Mouse (Mus musculus) heart, postnatal 4 days (tissue): ENCODE data around the gene 4930595D18Rik. TPM values are rescaled to one million over a fixed set of nuclear protein-coding genes. Genes with fewer than 3 reads are reported as not detected.
A peak's percentile ranks its signal among the peaks of the same experiment; 100 is the strongest.

Experiments
- DNase-seq: peaks from one replicate; pipeline ENCODE4 v3.0.0; 2021
- total RNA-seq, 2 experiments: library from RNA; stranded (reverse); gene quantifications; 2 replicates each; pipeline ENCODE4 v1.2.3; 2021

The 4930595D18Rik gene
- not detected for total RNA-seq

DNA sequence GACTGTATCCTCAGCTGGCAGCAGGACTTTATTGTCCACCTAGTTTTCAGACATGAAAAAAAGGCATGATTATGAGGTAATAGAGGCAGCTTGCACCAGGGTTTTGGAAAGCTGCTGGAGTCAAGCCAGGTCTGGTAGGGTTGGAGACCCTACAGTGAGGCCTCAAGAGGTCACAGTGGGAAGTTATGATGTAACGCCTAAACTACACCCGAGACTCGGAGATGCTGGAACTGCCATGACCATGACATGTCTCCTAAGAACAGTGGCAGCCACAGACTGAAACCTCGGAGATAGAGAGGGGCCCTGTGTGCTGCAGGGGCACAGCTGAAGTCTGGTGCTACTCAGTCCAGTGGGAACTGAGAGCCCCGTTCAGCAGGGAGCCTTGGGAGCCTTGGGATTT lies at the start of gene 4930595D18Rik:
Gene 4930595D18Rik (minus strand): TSS at position 16 of the 400 bp plus-strand sequence.
- DNase-seq, result no peak

DNA sequence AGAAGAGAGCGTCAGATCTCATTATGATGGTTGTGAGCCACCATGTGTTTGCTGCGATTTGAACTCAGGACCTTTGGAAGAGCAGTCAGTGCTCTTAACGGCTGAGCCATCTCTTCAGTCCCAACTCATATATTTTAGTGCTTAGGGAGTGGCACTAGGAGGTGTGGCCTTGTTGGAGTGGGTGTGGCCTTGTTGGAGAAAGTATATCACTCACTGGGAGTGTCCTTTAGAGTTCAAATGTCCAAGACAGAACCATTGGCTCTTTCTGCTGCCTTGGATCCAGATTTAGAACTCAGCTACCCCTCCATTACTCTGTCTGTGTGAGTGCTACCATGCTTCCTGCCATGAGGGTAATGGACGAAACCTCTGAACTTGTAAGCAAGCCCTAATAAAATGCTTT lies 49.5 kb upstream of the 4930595D18Rik start:
- no peak for DNase-seq

- no peak for DNase-seq
These were observed 46.5 kb upstream of the 4930595D18Rik start for GRCm38 (mm10) chr12:111230793-111231192.

DNA sequence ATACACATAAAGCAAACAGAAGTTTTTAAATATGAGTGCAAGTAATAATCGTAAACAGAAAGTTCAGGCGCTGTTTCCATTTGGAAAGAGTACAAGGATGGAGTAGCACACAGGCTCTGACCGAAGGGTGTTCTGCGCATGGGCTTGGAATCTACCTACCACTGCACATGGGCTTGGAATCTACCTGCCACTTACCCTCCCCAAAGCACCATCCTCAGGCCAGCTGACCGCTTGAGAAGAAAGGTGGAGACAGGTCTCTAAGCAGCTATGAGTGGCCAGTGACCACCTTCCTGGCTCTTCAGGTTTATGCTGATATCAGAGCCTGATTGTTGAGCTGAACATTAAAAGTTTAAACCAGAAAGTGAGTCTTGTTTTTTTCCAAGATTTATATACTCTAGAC lies 44.2 kb upstream of the 4930595D18Rik start:
- no peak for DNase-seq

DNA sequence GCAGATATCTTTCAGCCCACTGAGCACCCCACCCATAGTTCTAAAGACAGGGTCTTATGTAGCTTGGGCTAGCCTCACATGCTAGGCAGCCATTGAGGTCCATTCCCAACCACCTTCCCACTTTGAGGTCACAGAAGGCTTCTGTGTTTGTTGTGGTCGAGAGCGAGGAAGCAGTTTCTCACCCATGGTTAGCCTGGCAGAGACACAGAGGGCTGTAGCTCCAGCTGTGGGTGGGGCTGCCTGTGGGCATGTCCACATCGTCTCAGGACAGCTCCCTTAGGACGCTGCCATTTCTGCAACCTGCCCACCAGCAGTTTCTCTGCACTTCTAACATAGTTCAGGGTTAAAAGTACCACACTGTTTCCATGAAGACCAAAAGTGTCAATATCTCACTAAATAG lies 43.1 kb upstream of the 4930595D18Rik start:
- DNase-seq, result no peak

GRCm38 (mm10) chr12:111225197-111225780 lies 41.0 kb upstream of the 4930595D18Rik start:
- DNase-seq, result no peak

- no peak for DNase-seq
These were observed 34.6 kb upstream of the 4930595D18Rik start for GRCm38 (mm10) chr12:111218867-111219266.

GRCm38 (mm10) chr12:111211729-111212128 lies 27.4 kb upstream of the 4930595D18Rik start:
- no peak for DNase-seq

DNA sequence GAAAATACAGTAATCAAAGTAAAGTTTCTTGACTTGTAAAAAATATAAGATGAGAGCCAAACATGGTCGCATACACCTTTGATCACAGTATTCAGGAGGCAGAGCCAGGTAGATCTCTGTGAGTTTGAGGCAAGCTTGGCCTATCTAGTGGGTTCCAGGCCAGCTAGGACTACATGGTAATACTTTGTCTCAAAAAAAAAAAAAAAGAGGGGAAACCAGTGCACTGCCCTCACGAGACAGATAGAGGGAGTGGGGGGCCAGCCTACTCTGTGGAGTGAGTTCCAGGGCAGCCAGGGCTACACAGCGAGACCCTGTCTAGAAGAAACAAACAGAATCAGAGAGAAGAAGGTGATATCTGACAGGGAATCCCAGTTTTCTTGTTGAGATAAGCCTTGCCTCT lies 23.4 kb upstream of the 4930595D18Rik start:
- no peak for DNase-seq

DNA sequence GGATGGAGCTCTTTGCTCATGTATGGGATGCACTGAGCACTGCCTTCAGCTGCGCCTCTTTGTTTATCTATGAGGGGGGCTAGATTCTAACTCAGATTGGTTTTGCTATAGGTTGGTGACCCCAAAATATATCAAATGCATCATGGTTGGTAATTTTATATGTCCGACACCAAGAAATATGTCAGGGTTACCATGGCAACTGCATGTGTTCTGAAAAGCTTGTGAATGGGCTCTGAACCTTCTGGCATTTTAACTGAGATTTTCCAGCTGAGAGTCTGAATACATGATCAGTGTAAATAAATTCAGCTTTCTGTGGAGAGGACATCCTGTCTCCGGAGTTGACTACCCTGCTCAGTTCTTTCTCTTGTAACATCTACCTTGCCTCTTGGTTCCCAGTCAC lies 19.7 kb upstream of the 4930595D18Rik start:
- DNase-seq, result no peak

- DNase-seq, result no peak
These were observed 18.8 kb upstream of the 4930595D18Rik start for GRCm38 (mm10) chr12:111203076-111203475.

DNA sequence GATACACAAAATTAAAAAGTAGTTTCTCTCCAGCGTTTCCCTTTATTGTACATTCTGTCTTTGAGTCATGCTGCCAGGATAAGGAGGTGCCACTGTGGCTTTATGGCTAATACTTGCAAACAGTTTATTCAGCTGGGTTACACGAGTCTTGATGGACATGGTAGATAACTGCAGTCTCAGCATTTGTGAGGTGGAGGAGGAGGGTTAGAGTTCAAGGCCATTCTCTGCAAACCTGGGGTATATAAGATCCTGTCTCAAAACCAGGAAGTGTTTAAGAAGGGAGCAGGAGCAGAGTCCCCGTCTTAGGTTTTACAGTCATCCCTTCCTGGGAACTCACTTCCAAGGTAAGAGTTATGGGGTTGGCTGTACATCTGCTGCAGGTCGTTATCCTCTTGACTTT lies 12.3 kb upstream of the 4930595D18Rik start:
- no peak for DNase-seq

GRCm38 (mm10) chr12:111193331-111193730 lies 9.0 kb upstream of the 4930595D18Rik start:
- DNase-seq, result no peak

GRCm38 (mm10) chr12:111192777-111193176 lies 8.5 kb upstream of the 4930595D18Rik start:
- DNase-seq, result no peak

GRCm38 (mm10) chr12:111190891-111191290 lies 6.6 kb upstream of the 4930595D18Rik start:
- no peak for DNase-seq

GRCm38 (mm10) chr12:111190355-111190754 lies 6.1 kb upstream of the 4930595D18Rik start:
- no peak for DNase-seq

DNA sequence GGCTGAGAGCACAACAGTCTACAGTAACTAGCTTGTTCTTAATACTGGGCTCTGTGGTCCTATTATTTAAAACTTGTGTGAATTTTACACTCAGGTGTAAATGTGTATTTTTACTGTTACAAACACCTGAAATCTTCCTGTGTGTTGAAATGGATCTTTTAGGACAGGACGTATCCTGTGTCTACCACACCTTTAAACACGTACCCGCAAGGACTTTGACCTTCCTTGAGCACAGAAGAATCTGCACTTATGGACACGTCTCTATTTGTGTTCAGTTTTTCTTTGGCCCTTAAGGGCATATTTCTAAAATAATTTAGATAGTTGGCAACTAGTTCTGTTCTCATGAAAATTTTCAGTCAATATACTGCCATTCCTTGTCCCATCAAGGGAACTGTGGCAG lies 4.0 kb upstream of the 4930595D18Rik start:
- no peak for DNase-seq

- no peak for DNase-seq
These were observed 2.7 kb upstream of the 4930595D18Rik start for GRCm38 (mm10) chr12:111186986-111187385.

- no peak for DNase-seq
These were observed 1.9 kb downstream of the 4930595D18Rik start for GRCm38 (mm10) chr12:111182378-111182777.

DNA sequence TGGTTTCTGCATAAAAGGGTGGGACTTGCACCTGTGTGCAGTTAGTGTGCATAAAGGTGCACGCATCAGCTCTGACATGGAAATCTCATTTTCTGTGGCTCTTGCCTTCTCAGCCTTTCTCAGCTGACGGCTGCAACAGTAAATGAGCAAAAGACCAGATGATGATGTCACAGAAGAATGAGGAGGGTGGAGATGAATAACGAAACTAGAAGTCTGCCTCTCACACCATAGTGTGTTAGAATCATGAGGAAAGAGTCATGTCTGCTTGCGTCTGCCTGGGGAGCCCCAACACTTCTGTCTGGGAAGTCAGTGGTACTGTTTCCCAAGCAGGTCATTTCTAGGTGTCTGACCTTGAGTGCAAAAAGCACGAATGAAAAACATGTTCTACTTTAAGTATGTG lies 2.4 kb downstream of the 4930595D18Rik start:
- DNase-seq, result no peak

GRCm38 (mm10) chr12:111178772-111179171 lies 5.5 kb downstream of the 4930595D18Rik start:
- DNase-seq, result no peak

DNA sequence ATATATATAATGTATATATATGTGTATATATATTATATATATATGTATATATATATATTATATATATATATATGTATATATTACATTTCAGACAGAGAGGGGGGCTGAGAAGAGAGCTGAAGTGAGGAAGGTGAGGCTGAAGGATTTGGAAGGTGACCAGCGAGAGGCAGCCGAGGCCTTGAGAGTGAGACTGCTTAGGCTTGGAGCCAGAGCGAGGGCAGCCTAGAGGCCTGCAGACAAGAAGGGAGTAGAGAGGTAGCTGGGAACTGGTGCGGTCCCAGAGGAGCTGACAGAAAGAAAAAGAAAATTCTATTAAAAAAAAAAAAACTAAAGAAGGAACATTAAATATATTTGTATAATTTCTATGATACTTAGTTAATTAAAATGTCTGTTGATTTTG lies 15.4 kb downstream of the 4930595D18Rik start:
- no peak for DNase-seq

GRCm38 (mm10) chr12:111166681-111167289 lies 17.5 kb downstream of the 4930595D18Rik start:
- DNase-seq, result peak; percentile 33

DNA sequence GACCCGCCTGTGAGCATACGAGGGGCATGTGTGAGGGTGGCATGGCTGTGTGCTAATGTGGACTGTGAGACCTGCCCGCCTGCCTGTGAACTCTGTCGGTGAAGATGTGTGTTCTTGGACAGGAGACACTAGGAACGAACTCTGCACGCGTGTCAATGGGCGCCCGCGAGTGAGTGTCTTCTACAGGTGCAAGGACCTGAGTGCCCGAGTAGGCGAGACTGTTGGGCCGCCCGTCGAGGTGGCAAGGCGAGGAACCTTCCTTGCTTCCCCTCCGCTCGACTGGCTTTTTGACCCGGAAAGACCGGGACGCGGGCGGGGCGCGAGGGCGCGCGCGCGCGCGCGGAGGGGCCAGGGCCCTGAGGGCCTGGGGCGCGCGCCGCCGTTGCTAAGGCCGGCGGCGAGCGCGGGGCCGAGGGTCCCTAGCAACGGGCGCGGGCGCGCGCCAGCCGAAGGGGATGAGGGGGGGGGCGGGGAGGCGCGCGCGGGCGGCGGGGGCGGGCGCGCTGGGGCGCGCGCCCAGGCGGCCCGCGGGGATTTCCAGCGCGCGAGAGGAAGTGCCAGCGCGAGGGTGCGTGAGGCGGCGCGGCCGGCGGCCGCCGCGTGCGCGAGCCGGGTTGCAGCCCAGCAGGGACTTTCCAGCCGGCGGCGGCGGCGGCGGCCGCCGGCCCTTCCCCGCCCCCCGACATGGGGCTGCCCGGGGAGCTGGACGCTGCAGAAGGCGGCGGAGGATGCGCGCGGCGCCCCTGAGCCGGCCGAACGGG lies 18.3 kb downstream of the 4930595D18Rik start, which contains the start of gene Traf3:
Gene Traf3 (plus strand): TSS at position 540 of the 761 bp plus-strand sequence.
- peak; percentile 78 for DNase-seq
